Mouse (Mus musculus) small intestine, adult 2 months (tissue): ENCODE data around the gene Dusp2. TPM values are rescaled to one million over a fixed set of nuclear protein-coding genes. Genes with fewer than 3 reads are reported as not detected.

ENCODE experiments used
- H3K27ac ChIP-seq: fragments of 200-500 bp; 2 replicates; pipeline ENCODE4 v1.5.1; 2012; ENCODE audit warnings: low read depth, low read length, control low read depth, inconsistent platforms; ENCODE audit not compliant: insufficient read depth
- H3K27me3 ChIP-seq: fragments of 200-500 bp; 2 replicates; pipeline ENCODE4 v1.6.1; 2012; ENCODE audit warnings: mild to moderate bottlenecking, moderate library complexity, low read length, inconsistent platforms; ENCODE audit not compliant: control insufficient read depth, insufficient read depth
- H3K36me3 ChIP-seq: fragments of 200-500 bp; 2 replicates; pipeline ENCODE4 v1.6.1; 2012; ENCODE audit warnings: mild to moderate bottlenecking, low read length, control low read depth, inconsistent platforms; ENCODE audit not compliant: control insufficient read depth, insufficient read depth
- H3K4me1 ChIP-seq: fragments of 200-500 bp; 2 replicates; pipeline ENCODE4 v1.6.1; 2012; ENCODE audit warnings: low read length, inconsistent platforms, mixed read lengths; ENCODE audit not compliant: control insufficient read depth, insufficient read depth, insufficient read length
- H3K4me3 ChIP-seq: fragments of 200-500 bp; 2 replicates; pipeline ENCODE4 v1.5.1; 2012; ENCODE audit warnings: low read depth, mild to moderate bottlenecking, control low read depth, inconsistent platforms, low read length, moderate library complexity
- CTCF ChIP-seq: fragments of 200-500 bp; IDR thresholded peaks from 2 replicates; pipeline ENCODE4 v1.5.1; 2012; ENCODE audit warnings: low read depth, mild to moderate bottlenecking, control low read depth, inconsistent platforms, low read length, moderate library complexity, mixed read lengths; ENCODE audit not compliant: insufficient replicate concordance, insufficient read length; ENCODE audit errors: extremely low read depth
- POLR2A ChIP-seq: fragments of 200-500 bp; IDR thresholded peaks from 2 replicates; pipeline ENCODE4 v1.6.1; 2012; ENCODE audit warnings: low read depth, mild to moderate bottlenecking, control low read depth, inconsistent platforms, low read length, moderate library complexity
- WGBS: fragments of 180-500 bp; shearing (Covaris S2); methylation state at CpG from one replicate; pipeline ENCODE4 v1.1.7; 2018; 5-methylcytosine and 5-hydroxymethylcytosine counted together
- polyA plus RNA-seq: library from polyadenylated mRNA; depleted of rRNA; stranded (reverse); fragments of >200 nt; gene quantifications from 2 replicates; pipeline ENCODE4 v1.2.3, GENCODE M21; 2012

Gene Dusp2
- polyA plus RNA-seq, 1 experiment: 10.2 TPM

GRCm38 (mm10) chr2:127322671-127323285, 13.2 kb upstream of the Dusp2 start:
- no peaks in the 10 kb centered on the region for H3K27me3 ChIP-seq
- no peak for TF ChIP-seq CTCF
- TF ChIP-seq POLR2A: no peak
- WGBS: 72% methylated on average over 6 of the region's 6 CpGs
- H3K4me3 ChIP-seq: no peak overlapping the region
- H3K36me3 ChIP-seq: no peaks in the 10 kb centered on the region
- no peak overlapping the region for H3K27ac ChIP-seq
- H3K4me1 ChIP-seq: no peaks in the 10 kb centered on the region

GRCm38 (mm10) chr2:127323667-127324066, 12.3 kb upstream of the Dusp2 start:
- WGBS: 81% methylated on average over 1 of the region's 1 CpGs
- H3K27me3 ChIP-seq: no peaks in the 10 kb centered on the region
- H3K4me1 ChIP-seq: no peaks in the 10 kb centered on the region
- no peaks in the 10 kb centered on the region for H3K36me3 ChIP-seq
- no peak for TF ChIP-seq CTCF
- no peak for TF ChIP-seq POLR2A
- no peak overlapping the region for H3K27ac ChIP-seq
- no peak overlapping the region for H3K4me3 ChIP-seq

- Histone ChIP-seq H3K27ac (no peak overlapping the region), H3K36me3 (no peaks in the 10 kb centered on the region), H3K27me3 (no peaks in the 10 kb centered on the region), H3K4me1 (no peaks in the 10 kb centered on the region), H3K4me3 (no peak overlapping the region)
- 55% methylated on average over 7 of the region's 7 CpGs for WGBS
- TF ChIP-seq POLR2A (no peak), CTCF (no peak)
Measured at GRCm38 (mm10) chr2:127324456-127324855, 11.5 kb upstream of the Dusp2 start.

- Histone ChIP-seq H3K4me3 (no peak overlapping the region), H3K27me3 (no peaks in the 10 kb centered on the region), H3K27ac (no peak overlapping the region), H3K36me3 (no peaks in the 10 kb centered on the region), H3K4me1 (no peaks in the 10 kb centered on the region)
- 60% methylated on average over 12 of the region's 12 CpGs for WGBS
- TF ChIP-seq POLR2A (no peak), CTCF (no peak)
Measured at GRCm38 (mm10) chr2:127328090-127328851, 7.7 kb upstream of the Dusp2 start.

- TF ChIP-seq CTCF (no peak), POLR2A (no peak)
- H3K4me1 ChIP-seq: peaks cover 7% of the 10 kb centered on the region; the same call in 1 of the 2 replicates
- H3K36me3 ChIP-seq: peaks cover 1% of the 10 kb centered on the region; the same call in 1 of the 2 replicates
- WGBS: 80% methylated on average over 14 of the region's 14 CpGs
- H3K27ac ChIP-seq: no peak overlapping the region
- H3K27me3 ChIP-seq: peaks cover 8% of the 10 kb centered on the region
- H3K4me3 ChIP-seq: no peak overlapping the region
Measured at GRCm38 (mm10) chr2:127332807-127333570, 3.0 kb upstream of the Dusp2 start.

GRCm38 (mm10) chr2:127333945-127334603, 1.9 kb upstream of the Dusp2 start:
- H3K27me3 ChIP-seq: peaks cover 8% of the 10 kb centered on the region
- H3K4me3 ChIP-seq: peak overlapping the region; percentile 10; the same call in 1 of the 2 replicates
- H3K4me1 ChIP-seq: peaks cover 7% of the 10 kb centered on the region; the same call in 1 of the 2 replicates
- TF ChIP-seq CTCF (no peak), POLR2A (no peak)
- no peak overlapping the region for H3K27ac ChIP-seq
- peaks cover 1% of the 10 kb centered on the region; the same call in 1 of the 2 replicates for H3K36me3 ChIP-seq
- 54% methylated on average over 5 of the region's 5 CpGs for WGBS

- Histone ChIP-seq H3K27me3 (peaks cover 8% of the 10 kb centered on the region), H3K4me1 (peaks cover 7% of the 10 kb centered on the region; the same call in 1 of the 2 replicates), H3K27ac (no peak overlapping the region; the same call in 1 of the 2 replicates), H3K4me3 (peak overlapping the region; percentile 15; the same call in 1 of the 2 replicates), H3K36me3 (peaks cover 1% of the 10 kb centered on the region; the same call in 1 of the 2 replicates)
- WGBS: 51% methylated on average over 11 of the region's 11 CpGs
- TF ChIP-seq CTCF: no peak
- TF ChIP-seq POLR2A: no peak
Measured at GRCm38 (mm10) chr2:127335078-127335541, 849 bp upstream of the Dusp2 start.
